ENCODE assay signal across 18 mouse cellular contexts in genomic region chr13:11164130-11164529, GRCm38 (mm10).
DNase-seq lines count a peak whose midpoint lies in the region; ATAC-seq lines count a peak whose summit lies in the region.
"Had no signal": no experiment of that assay in that cellular context is flagged by ENCODE, and none has a peak within 500 bp of the region (broad histone marks: within the 10 kb centered on the region; RNA-seq: fewer than 3 reads in every experiment).

No protein-coding gene starts in this region.

- peak; percentile 92 for ATAC-seq in frontal cortex, adult (ENCODE audit: low TSS enrichment)
- ATAC-seq: activated CD4-positive, CD25-positive, alpha-beta regulatory T cell, adult 4 months; CD4-positive, CD25-positive, alpha-beta regulatory T cell, adult 4 months; Patski had no signal

- no peak for DNase-seq in frontal cortex, postnatal 25 days (ENCODE audit: low spot score in 2 of 2)
- peak; percentile 23 for DNase-seq in brain, adult 2 months (ENCODE audit: low read depth, low spot score)
- DNase-seq in urinary bladder, postnatal 4 days (ENCODE audit: low spot score in 2 of 2) = no peak
- DNase-seq: adrenal gland, adult 2 months; adrenal gland, adult 8-10 months; adrenal gland, postnatal 10 days; adrenal gland, postnatal 14 days; adrenal gland, postnatal 25 days; adrenal gland, postnatal 36 days; B cell, adult 2 months; cerebellum, adult 11 months; cerebellum, adult 11-12 months; cerebellum, adult 18-20 months; cerebellum, adult 2 months had no signal
